Mouse (Mus musculus): ENCODE results near the gene Mcrip1. TPM values are rescaled to one million over a fixed set of nuclear protein-coding genes. Genes with fewer than 3 reads are reported as not detected.
"Not testable (repeated sequence)": the region's sequence is repeated elsewhere in the genome, so short reads cannot be mapped to it uniquely, and the experiment has no call there.

The Mcrip1 gene
- polyA plus RNA-seq, 1 experiment from 2014 or later, result 235 TPM

DNA sequence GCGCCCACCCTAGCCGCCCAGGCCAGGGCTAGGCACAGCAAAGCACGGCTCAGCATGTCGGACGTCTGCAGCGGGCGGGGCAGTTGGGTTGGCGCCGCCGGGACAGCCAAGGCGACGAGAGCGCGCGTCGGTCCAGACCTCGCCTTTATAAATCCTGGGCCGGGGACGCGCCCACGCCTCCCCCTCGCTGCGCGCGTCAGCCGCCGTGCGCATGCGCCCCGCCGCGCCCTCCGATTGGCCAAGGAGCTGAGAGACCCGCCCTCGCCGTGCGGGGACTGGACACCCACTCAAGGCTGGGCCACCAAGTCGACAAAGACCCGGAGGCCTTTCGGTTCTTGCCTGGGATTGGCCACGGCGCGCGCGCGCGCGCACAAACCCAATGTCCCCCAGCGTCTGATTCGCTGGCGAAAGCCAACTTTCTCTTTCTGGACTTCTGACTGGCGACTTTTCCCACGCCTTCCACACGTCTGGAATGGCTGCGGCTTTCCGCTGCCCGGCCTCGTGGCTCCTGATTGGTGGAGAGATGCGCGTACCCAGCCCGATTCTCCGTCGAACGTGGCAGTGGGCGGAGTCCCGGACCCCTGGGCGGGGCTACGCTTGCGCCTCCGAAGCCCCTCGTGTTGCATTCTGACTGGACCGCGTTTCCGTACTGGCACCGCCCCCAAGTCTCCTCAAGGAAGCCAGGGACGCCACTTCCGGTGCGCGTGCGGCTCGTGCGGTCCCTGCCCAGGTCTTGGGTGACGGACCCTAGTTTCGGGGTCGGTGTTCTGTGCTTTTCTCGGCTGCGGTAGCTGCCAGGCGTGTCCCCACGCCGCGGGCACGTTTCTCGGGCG is 23.4 kb upstream of the Mcrip1 start, which contains the start of gene P4hb:
P4hb (minus strand) TSS at position 502 of the 833 bp plus-strand sequence.
- peak within 1 kb of the TSS; percentile 83 for H3K4me3 ChIP-seq (replicated peaks)
- under 1% methylated on average over 94 of the region's 94 CpGs for WGBS
- no peaks in the 10 kb centered on the region for H3K27me3 ChIP-seq (replicated peaks)
- peaks cover 27% of the 10 kb centered on the region for H3K4me1 ChIP-seq
- H3K9ac ChIP-seq (replicated peaks), result peak within 1 kb of the TSS; percentile 82
- H3K27ac ChIP-seq (replicated peaks), result peak within 1 kb of the TSS; percentile 91
- H3K36me3 ChIP-seq, result peaks cover 37% of the 10 kb centered on the region
- ATAC-seq (ENCODE audit: low FRiP score), result peak; percentile 97
- H3K9me3 ChIP-seq (replicated peaks), result no peaks in the 10 kb centered on the region
- peak within 1 kb of the TSS; percentile 88 for H3K4me2 ChIP-seq

DNA sequence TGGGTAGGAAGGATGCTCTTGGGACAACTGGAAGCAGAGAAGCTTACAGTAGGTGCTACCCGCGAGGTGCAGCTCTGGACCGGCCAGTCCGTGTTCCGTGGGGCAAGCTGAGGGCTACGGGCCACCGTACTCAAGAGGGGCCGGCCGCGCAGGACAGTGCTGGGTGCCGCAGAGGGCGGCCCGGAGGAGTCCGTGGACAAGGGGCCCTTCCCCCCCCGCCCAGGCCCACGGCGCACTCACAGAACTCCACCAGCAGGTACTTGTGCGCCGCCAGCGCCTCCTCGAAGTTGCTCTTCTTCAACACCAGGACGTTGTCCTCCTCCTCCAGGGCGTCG is 22.9 kb upstream of the Mcrip1 start:
- Histone ChIP-seq H3K4me2 (peak overlapping the region; percentile 82), H3K36me3 (peaks cover 37% of the 10 kb centered on the region), H3K9me3 (replicated peaks) (no peaks in the 10 kb centered on the region), H3K4me1 (peaks cover 28% of the 10 kb centered on the region), H3K27ac (replicated peaks) (peak overlapping the region; percentile 91), H3K4me3 (replicated peaks) (peak overlapping the region; percentile 83), H3K9ac (replicated peaks) (peak overlapping the region; percentile 82), H3K27me3 (replicated peaks) (no peaks in the 10 kb centered on the region)
- ATAC-seq (ENCODE audit: low FRiP score), result peak; percentile 37; the same call in 1 of the 2 replicates
- WGBS, result under 1% methylated on average over 20 of the region's 24 CpGs

DNA sequence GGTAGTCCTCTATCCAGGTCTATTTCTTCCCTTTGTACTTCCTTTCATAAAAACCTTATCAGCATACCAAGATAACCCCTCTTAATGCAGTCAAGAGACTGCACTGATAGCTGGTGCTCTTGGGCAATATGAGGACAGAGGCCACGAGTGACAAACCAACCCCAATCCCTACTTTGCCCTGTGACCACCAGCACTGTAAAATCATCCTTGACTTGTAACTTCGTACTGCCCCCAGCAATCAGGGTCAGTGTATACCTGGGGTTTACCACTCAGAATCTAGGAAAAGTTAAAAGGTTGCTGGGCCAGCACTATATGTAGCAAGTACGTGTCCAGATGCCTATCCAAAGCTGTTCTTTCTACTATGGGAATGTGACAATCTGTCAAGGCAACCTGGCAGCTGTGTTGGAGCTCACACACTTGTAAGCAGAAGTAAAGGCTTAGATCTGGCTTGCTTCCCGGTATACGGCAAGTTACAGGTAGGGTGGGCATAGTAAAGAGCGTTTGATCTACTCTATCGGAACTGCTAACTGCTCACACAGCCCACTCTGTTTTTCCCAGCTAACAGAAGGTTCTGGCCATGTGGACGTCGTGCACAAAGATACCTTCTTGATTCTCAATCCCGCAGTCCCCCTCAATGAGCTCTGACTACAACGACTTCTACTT is 22.4 kb upstream of the Mcrip1 start:
- Histone ChIP-seq H3K27ac (replicated peaks) (peak overlapping the region; percentile 91), H3K27me3 (replicated peaks) (no peaks in the 10 kb centered on the region), H3K36me3 (peaks cover 39% of the 10 kb centered on the region), H3K4me1 (peaks cover 28% of the 10 kb centered on the region), H3K4me2 (peak overlapping the region; percentile 82), H3K9ac (replicated peaks) (peak overlapping the region; percentile 82), H3K4me3 (replicated peaks) (peak overlapping the region; percentile 83), H3K9me3 (replicated peaks) (no peaks in the 10 kb centered on the region)
- no peak for ATAC-seq (ENCODE audit: low FRiP score)
- 14% methylated on average over 11 of the region's 11 CpGs for WGBS

DNA sequence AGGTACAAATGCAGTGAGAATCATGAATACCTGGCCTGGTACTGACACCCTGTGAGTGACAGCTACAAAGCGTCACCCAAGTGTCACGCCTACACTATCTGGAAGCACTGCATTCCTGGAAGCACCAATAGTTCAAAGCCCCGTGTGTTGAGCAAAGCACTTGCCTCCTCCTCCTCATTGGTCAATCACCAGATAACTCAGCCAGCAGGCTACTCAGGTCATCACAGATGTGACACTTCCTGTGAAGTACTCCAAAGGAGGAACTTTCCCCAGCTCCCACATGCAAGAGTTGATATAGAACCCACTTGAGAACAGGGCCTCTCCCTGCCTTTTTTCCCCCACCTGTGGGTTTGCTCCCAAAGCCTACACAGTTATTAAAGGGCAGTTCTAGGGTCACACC is 21.6 kb upstream of the Mcrip1 start:
- 88% methylated on average over 3 of the region's 3 CpGs for WGBS
- Histone ChIP-seq H3K36me3 (peaks cover 45% of the 10 kb centered on the region), H3K27me3 (replicated peaks) (no peaks in the 10 kb centered on the region), H3K27ac (replicated peaks) (no peak overlapping the region), H3K4me3 (replicated peaks) (peak overlapping the region; percentile 83; the same call in 1 of the 2 replicates), H3K4me1 (peaks cover 28% of the 10 kb centered on the region), H3K9me3 (replicated peaks) (no peaks in the 10 kb centered on the region), H3K4me2 (peak overlapping the region; percentile 82), H3K9ac (replicated peaks) (peak overlapping the region; percentile 82)
- ATAC-seq (ENCODE audit: low FRiP score), result no peak

DNA sequence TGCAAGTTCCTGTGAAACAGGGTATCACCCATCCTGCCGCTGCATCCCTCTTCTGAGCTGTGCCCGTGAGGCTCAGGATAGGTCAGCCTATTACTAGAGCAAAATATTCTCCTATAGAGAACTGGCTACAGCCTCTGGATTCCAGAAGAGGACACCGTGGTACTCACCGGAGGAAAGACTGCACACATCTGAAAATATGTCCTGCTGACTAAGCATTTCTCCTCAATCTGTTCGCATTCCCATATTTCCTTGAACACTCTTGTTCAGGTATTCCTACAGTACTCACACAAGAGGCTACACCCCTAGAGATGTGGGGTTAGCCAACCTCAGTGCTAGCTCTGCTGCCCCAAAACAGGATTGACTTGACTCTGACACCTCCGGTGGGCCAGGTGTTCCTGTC is 18.8 kb upstream of the Mcrip1 start:
- peaks cover 73% of the 10 kb centered on the region for H3K36me3 ChIP-seq

DNA sequence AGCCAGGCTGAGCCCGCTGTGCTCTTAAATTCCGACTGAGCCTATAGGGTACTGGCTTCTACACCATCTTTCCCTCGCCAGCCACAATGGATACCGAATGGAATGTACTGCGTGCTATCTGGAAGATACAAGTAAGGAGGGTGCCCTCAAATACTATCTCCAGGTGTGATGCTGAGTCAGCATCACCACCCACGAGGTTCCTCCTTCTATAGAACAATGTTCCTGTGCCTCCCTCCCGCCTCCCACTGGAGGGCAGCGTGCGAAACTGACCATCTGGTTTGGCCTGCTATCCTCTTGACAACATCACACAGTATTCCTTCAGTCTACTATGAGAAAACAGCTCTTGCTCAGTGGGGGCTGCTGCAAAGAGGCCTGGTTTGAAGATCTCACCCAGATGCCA is 15.6 kb upstream of the Mcrip1 start:
- Histone ChIP-seq H3K27ac (replicated peaks) (no peak overlapping the region), H3K4me3 (replicated peaks) (no peak overlapping the region), H3K4me2 (no peak overlapping the region), H3K27me3 (replicated peaks) (no peaks in the 10 kb centered on the region), H3K36me3 (peaks cover 91% of the 10 kb centered on the region), H3K4me1 (0 out of 2 replicates have a peak, but pooled peaks cover 4% of the 10 kb centered on the region), H3K9me3 (replicated peaks) (no peaks in the 10 kb centered on the region), H3K9ac (replicated peaks) (no peak overlapping the region)
- ATAC-seq (ENCODE audit: low FRiP score), result no peak
- WGBS, result 90% methylated on average over 9 of the region's 9 CpGs

More for the DNA sequence above, 18.8 kb upstream of the Mcrip1 start:
- no peak overlapping the region for H3K27ac ChIP-seq (replicated peaks)
- WGBS, result 91% methylated on average over 6 of the region's 6 CpGs
- no peak overlapping the region for H3K4me3 ChIP-seq (replicated peaks)
- H3K9ac ChIP-seq (replicated peaks), result no peak overlapping the region
- no peak for ATAC-seq (ENCODE audit: low FRiP score)
- H3K27me3 ChIP-seq (replicated peaks), result no peaks in the 10 kb centered on the region
- H3K4me1 ChIP-seq, result peaks cover 16% of the 10 kb centered on the region
- no peak overlapping the region for H3K4me2 ChIP-seq
- no peaks in the 10 kb centered on the region for H3K9me3 ChIP-seq (replicated peaks)

DNA sequence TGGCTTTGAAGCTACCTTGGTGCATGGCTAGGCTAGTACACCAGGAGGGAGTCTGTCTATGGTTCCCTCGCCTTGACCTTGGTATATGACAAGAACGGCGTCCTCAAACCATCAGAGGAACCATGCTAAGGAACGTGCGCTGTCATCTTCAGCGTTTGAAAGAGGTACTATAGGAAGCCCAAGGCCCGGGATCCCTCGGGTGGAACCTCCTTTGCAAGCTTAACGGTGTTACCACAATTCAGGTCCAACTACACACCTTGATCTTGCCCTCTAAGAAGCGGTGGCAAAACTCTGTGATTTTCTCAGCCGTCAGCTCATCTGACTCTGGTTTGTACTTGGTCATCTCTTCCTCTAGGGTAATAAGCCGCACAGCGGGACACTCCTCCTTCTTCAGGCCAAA is 13.4 kb upstream of the Mcrip1 start:
- Histone ChIP-seq H3K4me2 (no peak overlapping the region), H3K36me3 (peaks cover 92% of the 10 kb centered on the region), H3K27ac (replicated peaks) (no peak overlapping the region), H3K4me1 (0 out of 2 replicates have a peak, but pooled peaks cover 1% of the 10 kb centered on the region), H3K9me3 (replicated peaks) (no peaks in the 10 kb centered on the region), H3K4me3 (replicated peaks) (no peak overlapping the region), H3K9ac (replicated peaks) (no peak overlapping the region), H3K27me3 (replicated peaks) (no peaks in the 10 kb centered on the region)
- no peak for ATAC-seq (ENCODE audit: low FRiP score)
- WGBS, result 97% methylated on average over 13 of the region's 13 CpGs

DNA sequence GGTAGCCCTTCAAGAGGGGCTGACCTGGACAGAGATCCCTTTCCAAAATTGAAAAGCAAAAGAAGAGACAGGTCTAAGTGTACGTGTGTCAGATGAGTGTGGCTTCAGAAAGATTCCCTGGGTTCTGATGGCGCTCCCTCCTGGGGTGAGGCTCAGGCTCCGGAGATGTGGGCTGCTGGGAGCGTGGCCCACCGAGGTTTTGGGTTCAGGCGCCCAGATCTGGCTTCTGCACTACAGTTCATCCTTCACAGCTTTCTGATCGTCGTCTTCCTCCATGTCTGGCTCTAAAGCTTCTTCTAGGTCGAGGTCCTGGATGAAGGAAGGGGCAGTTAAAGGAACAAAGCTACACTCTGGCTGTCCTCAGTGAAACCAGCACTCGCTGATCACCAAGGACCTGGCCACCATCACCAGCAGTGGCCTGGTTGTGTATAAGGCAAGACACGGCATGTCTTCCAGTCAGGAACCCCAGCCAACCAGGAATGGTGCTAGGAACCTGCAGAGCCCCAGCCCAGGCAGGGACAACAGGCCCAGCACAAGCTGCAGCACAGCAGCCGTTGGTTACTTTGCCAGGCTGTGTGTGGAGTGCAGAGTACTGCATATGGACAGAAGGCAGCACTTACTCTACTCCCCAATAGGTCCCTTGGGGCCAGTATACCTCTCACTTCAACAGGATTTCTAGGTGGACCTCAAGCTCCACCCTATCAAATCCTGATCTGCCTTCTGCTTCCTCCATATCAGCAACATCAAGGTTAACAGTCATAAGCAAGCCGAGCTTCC is 11.6 kb upstream of the Mcrip1 start:
- no peak for ATAC-seq (ENCODE audit: low FRiP score)
- WGBS, result 94% methylated on average over 13 of the region's 13 CpGs
- H3K27ac ChIP-seq (replicated peaks), result no peak overlapping the region
- no peak overlapping the region for H3K4me3 ChIP-seq (replicated peaks)
- H3K9me3 ChIP-seq (replicated peaks), result no peaks in the 10 kb centered on the region; the same call in 1 of the 2 replicates
- no peak overlapping the region for H3K4me2 ChIP-seq
- H3K27me3 ChIP-seq (replicated peaks), result no peaks in the 10 kb centered on the region
- no peaks in the 10 kb centered on the region for H3K4me1 ChIP-seq
- peaks cover 74% of the 10 kb centered on the region for H3K36me3 ChIP-seq
- no peak overlapping the region for H3K9ac ChIP-seq (replicated peaks)

DNA sequence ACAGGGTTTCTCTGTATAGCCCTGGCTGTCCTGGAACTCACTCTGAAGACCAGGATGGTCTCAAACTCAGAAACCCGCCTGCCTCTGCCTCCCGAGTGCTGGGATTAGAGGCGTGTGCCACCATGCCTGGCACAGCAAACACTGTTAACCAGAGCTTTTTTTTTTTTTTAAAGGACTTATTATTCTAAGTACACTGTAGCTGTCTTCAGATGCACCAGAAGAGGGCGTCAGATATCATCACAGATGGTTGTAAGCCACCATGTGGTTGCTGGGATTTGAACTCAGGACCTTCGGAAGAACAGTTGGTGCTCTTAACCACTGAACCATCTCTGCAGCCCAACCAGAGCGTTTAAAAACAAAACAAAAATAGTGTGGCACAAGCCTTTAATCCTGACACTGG is 9.3 kb upstream of the Mcrip1 start:
- not testable (repeated sequence) for H3K9me3 ChIP-seq (replicated peaks); H3K4me2 ChIP-seq; ATAC-seq (ENCODE audit: low FRiP score); H3K4me1 ChIP-seq; H3K27ac ChIP-seq (replicated peaks); H3K4me3 ChIP-seq (replicated peaks); H3K9ac ChIP-seq (replicated peaks); H3K27me3 ChIP-seq (replicated peaks)
- H3K36me3 ChIP-seq, result peaks cover 52% of the 10 kb centered on the region
- 90% methylated on average over 6 of the region's 6 CpGs for WGBS

DNA sequence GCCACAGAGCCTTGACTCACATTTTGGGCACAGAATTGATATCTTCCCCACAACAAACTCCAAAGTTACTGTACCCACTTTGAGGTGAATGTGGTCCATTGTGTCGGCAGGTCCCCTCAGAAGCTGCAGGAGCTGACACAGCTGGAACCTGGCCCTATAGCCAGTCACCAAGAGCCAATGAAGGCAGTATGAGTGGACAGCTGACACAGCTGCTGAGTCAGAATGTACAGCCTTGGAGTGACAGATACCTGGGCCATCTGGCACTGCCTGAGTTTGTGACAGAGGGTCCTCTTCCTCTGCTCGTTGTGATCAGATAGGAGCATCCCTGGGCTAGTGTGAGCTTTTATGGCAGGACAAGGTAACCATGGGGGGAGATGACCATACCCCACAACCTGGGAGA is 5.7 kb upstream of the Mcrip1 start:
- Histone ChIP-seq H3K4me3 (replicated peaks) (no peak overlapping the region), H3K36me3 (peaks cover 17% of the 10 kb centered on the region), H3K9me3 (replicated peaks) (no peaks in the 10 kb centered on the region; the same call in 1 of the 2 replicates), H3K27ac (replicated peaks) (no peak overlapping the region), H3K4me2 (no peak overlapping the region), H3K4me1 (peaks cover 7% of the 10 kb centered on the region), H3K9ac (replicated peaks) (no peak overlapping the region), H3K27me3 (replicated peaks) (no peaks in the 10 kb centered on the region)
- ATAC-seq (ENCODE audit: low FRiP score), result no peak
- 92% methylated on average over 2 of the region's 2 CpGs for WGBS

DNA sequence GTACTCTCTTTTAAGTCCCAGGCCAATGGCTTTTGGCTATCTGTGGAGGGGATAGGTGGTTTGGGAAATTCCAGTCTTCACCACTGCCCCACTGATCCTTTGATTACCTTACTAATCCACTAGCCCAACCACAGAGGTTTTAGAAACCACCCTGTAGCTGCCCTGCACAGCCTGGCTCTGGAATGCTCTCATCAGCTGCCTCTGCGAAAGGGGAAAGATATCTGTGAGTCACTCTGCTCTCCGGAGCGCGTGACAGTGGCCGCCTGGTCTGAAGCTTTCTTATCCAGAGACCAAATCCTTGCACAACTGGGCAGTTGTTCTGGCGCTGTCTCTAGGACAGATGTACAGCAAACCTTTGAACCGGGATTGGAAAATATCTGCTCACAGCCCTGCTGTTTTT is 5.3 kb upstream of the Mcrip1 start:
- Histone ChIP-seq H3K9ac (replicated peaks) (no peak overlapping the region), H3K4me1 (peaks cover 12% of the 10 kb centered on the region), H3K36me3 (peaks cover 12% of the 10 kb centered on the region), H3K27ac (replicated peaks) (no peak overlapping the region), H3K4me2 (no peak overlapping the region), H3K27me3 (replicated peaks) (no peaks in the 10 kb centered on the region), H3K4me3 (replicated peaks) (no peak overlapping the region), H3K9me3 (replicated peaks) (no peaks in the 10 kb centered on the region; the same call in 1 of the 2 replicates)
- ATAC-seq (ENCODE audit: low FRiP score), result no peak
- 88% methylated on average over 7 of the region's 7 CpGs for WGBS
